Mouse (Mus musculus) liver, embryonic 14.5 days (tissue): ENCODE measurements around the gene Lypla2. TPM values are rescaled to one million over a fixed set of nuclear protein-coding genes. Genes with fewer than 3 reads are reported as not detected.

Experiments used
- ATAC-seq: fragments of 200-750 bp; cut with Nextera tagmentation; 2 replicates; pipeline ENCODE4 v1.8.0; 2017; ENCODE audit warnings: moderate number of reproducible peaks, mild to moderate bottlenecking, moderate library complexity; ENCODE audit not compliant: insufficient read depth
- DNase-seq, 3 experiments: peaks; one replicate each; pipeline ENCODE4 v3.0.0-alpha.2; 2012 to 2013; ENCODE audit warnings: low read depth in 3 of 3, low spot score in 3 of 3
- H3K27ac ChIP-seq: fragments of 300-500 bp; sonication (generic); 2 replicates; pipeline ENCODE4 v1.5.1; 2014; ENCODE audit warnings: moderate library complexity, mild to moderate bottlenecking, control low read depth, inconsistent platforms
- H3K27me3 ChIP-seq: fragments of 300-500 bp; sonication (generic); 2 replicates; pipeline ENCODE4 v1.6.1; 2014; ENCODE audit warnings: mild to moderate bottlenecking, low read length, moderate library complexity; ENCODE audit not compliant: control insufficient read depth, insufficient read depth
- H3K36me3 ChIP-seq: fragments of 300-500 bp; sonication (generic); replicated peaks from 2 replicates; pipeline ENCODE4 v1.6.1; 2014; ENCODE audit warnings: low read depth; ENCODE audit not compliant: control insufficient read depth, insufficient read depth
- H3K4me1 ChIP-seq, 2 experiments: fragments of 200-500 bp in 1 of 2; fragments of 300-500 bp in 1 of 2; sonication (generic) in 1 of 2; replicated peaks; 2 replicates each; pipeline ENCODE4 v1.6.1; 2012 to 2014; ENCODE audit warnings: antibody characterized with exemption in 1 of 2, inconsistent platforms in 1 of 2, low read length in 1 of 2; ENCODE audit not compliant: control insufficient read depth in 2 of 2, insufficient read depth in 2 of 2
- H3K4me2 ChIP-seq: fragments of 300-500 bp; sonication (generic); 2 replicates; pipeline ENCODE4 v1.6.1; 2014; ENCODE audit warnings: low read depth, mild to moderate bottlenecking, control low read depth, moderate library complexity
- H3K4me3 ChIP-seq, 2 experiments: fragments of 200-500 bp in 1 of 2; fragments of 300-500 bp in 1 of 2; sonication (generic) in 1 of 2; 2 replicates each; pipeline ENCODE4 v1.5.1; 2012 to 2014; ENCODE audit warnings: low read depth in 2 of 2, low read length in 2 of 2, mild to moderate bottlenecking in 2 of 2, control low read depth in 1 of 2, inconsistent platforms in 1 of 2, moderate library complexity in 1 of 2; ENCODE audit not compliant: insufficient read depth in 1 of 2
- H3K9ac ChIP-seq: fragments of 300-500 bp; sonication (generic); replicated peaks from 2 replicates; pipeline ENCODE4 v1.6.1; 2014; ENCODE audit warnings: mild to moderate bottlenecking, control low read depth, moderate library complexity
- H3K9me3 ChIP-seq: fragments of 300-500 bp; sonication (generic); 2 replicates; pipeline ENCODE4 v1.6.1; 2016; ENCODE audit warnings: low read length, mixed read lengths; ENCODE audit not compliant: control insufficient read depth
- CTCF ChIP-seq: IDR thresholded peaks from 2 replicates; pipeline ENCODE4 v1.5.1; 2016; ENCODE audit warnings: antibody characterized with exemption, low read depth, control low read depth
- EP300 ChIP-seq: IDR thresholded peaks from 2 replicates; pipeline ENCODE4 v1.6.1; 2016; ENCODE audit warnings: antibody characterized with exemption, low read depth
- WGBS: fragments of 180-500 bp; shearing (Covaris S2); extraction: QIAGEN DNeasy Blood & Tissue Kit; methylation state at CpG from one replicate; pipeline ENCODE4 v1.1.7; 2014; ENCODE audit not compliant: insufficient replicate concordance; 5-methylcytosine and 5-hydroxymethylcytosine counted together
- polyA plus RNA-seq, 2 experiments: library from polyadenylated mRNA; depleted of rRNA in 1 of 2; stranded (reverse) in 1 of 2; unstranded in 1 of 2; fragments of >200 nt; fragmentation: Nextera tagmentation in 1 of 2; extraction: Ambion mirVana in 1 of 2; gene quantifications; 2 replicates each; pipeline versions ENCODE4 v1.2.1 to v1.2.3; 2012 to 2014

Gene Lypla2
- polyA plus RNA-seq, 2 experiments: 26.5 to 30.6 TPM

GRCm38 (mm10) chr4:135958354-135958753, 14.1 kb downstream of the Lypla2 start:
- H3K27me3 ChIP-seq: no peaks in the 10 kb centered on the region
- peaks cover 10% of the 10 kb centered on the region for H3K36me3 ChIP-seq
- TF ChIP-seq EP300 (no peak), CTCF (no peak)
- peaks cover 0 to 3% of the 10 kb centered on the region in 2 experiments for H3K4me1 ChIP-seq
- no peak overlapping the region for H3K4me3 ChIP-seq
- no peak for DNase-seq
- 69% methylated on average over 8 of the region's 8 CpGs for WGBS
- H3K9me3 ChIP-seq: no peaks in the 10 kb centered on the region
- no peak overlapping the region; the same call in 1 of the 2 replicates for H3K4me2 ChIP-seq
- H3K9ac ChIP-seq: no peak overlapping the region
- ATAC-seq: peak; percentile 14; the same call in 1 of the 2 replicates
- no peak overlapping the region for H3K27ac ChIP-seq

- Histone ChIP-seq H3K36me3 (peaks cover 27% of the 10 kb centered on the region), H3K9me3 (0 out of 2 replicates have a peak, but pooled peaks cover 2% of the 10 kb centered on the region), H3K9ac (no peak overlapping the region), H3K4me2 (no peak overlapping the region), H3K4me1 (no peaks in the 10 kb centered on the region; a peak in 1 of 4 replicates), H3K27me3 (no peaks in the 10 kb centered on the region), H3K4me3 (no peak overlapping the region), H3K27ac (no peak overlapping the region)
- no peak for TF ChIP-seq EP300
- TF ChIP-seq CTCF: no peak
- WGBS: 80% methylated on average over 9 of the region's 9 CpGs
- ATAC-seq: no peak
- DNase-seq: no peak
Observed at GRCm38 (mm10) chr4:135955886-135956285, 16.5 kb downstream of the Lypla2 start.

GRCm38 (mm10) chr4:135954241-135954640, 18.2 kb downstream of the Lypla2 start:
- no peak overlapping the region for H3K4me2 ChIP-seq
- DNase-seq (peak in 1 of 3 experiments; percentile 62), ATAC-seq (peak; percentile 46; the same call in 1 of the 2 replicates)
- no peaks in the 10 kb centered on the region; a peak in 1 of 4 replicates for H3K4me1 ChIP-seq
- TF ChIP-seq CTCF (peak; percentile 99), EP300 (no peak)
- no peak overlapping the region for H3K9ac ChIP-seq
- H3K36me3 ChIP-seq: peaks cover 27% of the 10 kb centered on the region
- 9% methylated on average over 2 of the region's 2 CpGs for WGBS
- H3K27me3 ChIP-seq: no peaks in the 10 kb centered on the region
- 0 out of 2 replicates have a peak, but pooled peaks cover 2% of the 10 kb centered on the region for H3K9me3 ChIP-seq
- H3K27ac ChIP-seq: no peak overlapping the region
- H3K4me3 ChIP-seq: no peak overlapping the region

- 0 out of 2 replicates have a peak, but pooled peaks cover 2% of the 10 kb centered on the region for H3K9me3 ChIP-seq
- no peak for DNase-seq
- no peak for ATAC-seq
- no peaks in the 10 kb centered on the region; a peak in 2 of 4 replicates for H3K4me1 ChIP-seq
- H3K9ac ChIP-seq: no peak overlapping the region
- 70% methylated on average over 3 of the region's 3 CpGs for WGBS
- peaks cover 27% of the 10 kb centered on the region for H3K36me3 ChIP-seq
- H3K4me3 ChIP-seq: no peak overlapping the region
- H3K27me3 ChIP-seq: no peaks in the 10 kb centered on the region
- H3K4me2 ChIP-seq: no peak overlapping the region
- no peak for TF ChIP-seq CTCF
- no peak for TF ChIP-seq EP300
- H3K27ac ChIP-seq: no peak overlapping the region
Observed at GRCm38 (mm10) chr4:135953179-135953578, 19.2 kb downstream of the Lypla2 start.

GRCm38 (mm10) chr4:135951505-135951904, 20.9 kb downstream of the Lypla2 start:
- TF ChIP-seq EP300 (no peak), CTCF (peak; percentile 56)
- H3K27me3 ChIP-seq: no peaks in the 10 kb centered on the region
- peaks cover 3% of the 10 kb centered on the region in 2 experiments; a peak in 2 of 4 replicates for H3K4me1 ChIP-seq
- 85% methylated on average over 3 of the region's 3 CpGs for WGBS
- H3K36me3 ChIP-seq: peaks cover 27% of the 10 kb centered on the region
- H3K9ac ChIP-seq: no peak overlapping the region
- 0 out of 2 replicates have a peak, but pooled peaks cover 2% of the 10 kb centered on the region for H3K9me3 ChIP-seq
- no peak overlapping the region for H3K4me2 ChIP-seq
- no peak overlapping the region for H3K4me3 ChIP-seq
- H3K27ac ChIP-seq: no peak overlapping the region
- DNase-seq (no peak), ATAC-seq (no peak)
